8 mouse cellular contexts compared by ENCODE assay signal in the genomic region with DNA sequence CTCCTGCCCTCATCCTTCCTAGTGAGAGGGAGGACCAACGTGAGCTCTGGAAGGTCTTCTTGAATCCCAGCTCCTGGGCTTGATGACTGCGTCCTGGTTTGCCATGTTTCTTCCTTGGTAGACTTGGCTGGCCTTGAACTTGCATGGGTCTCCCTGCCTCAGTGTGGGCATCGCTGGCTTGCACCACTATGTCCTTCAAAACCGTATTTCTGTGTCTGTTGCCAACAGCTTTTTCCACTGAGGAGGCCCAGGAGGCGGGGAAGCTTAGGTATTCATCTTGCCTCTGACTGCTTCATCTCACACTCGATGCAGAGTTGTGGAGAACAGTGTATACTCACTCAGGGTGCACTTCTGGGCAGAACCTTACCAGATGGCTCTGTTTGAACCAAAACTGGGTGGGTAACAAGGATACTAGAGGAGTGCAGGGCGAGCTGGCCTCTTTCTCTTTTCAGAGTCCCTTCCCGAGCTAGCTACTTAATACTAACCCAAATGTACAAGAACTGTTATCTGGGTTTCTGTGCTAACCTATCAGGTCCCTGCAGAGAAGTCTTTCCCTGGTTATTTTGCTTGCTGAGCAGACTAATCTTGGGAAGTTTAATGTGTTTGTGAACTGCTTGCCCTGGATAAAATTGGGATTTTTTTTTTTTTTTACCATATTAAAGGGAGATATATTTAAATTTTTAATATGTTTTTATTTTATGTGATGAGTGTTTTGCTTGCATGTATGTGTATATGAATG. TPM values are rescaled to one million over a fixed set of nuclear protein-coding genes. Genes with fewer than 3 reads are reported as not detected.
A peak's percentile ranks its signal among the peaks of the same experiment; 100 is the strongest.
DNase-seq lines count a peak whose midpoint lies in the region; ATAC-seq and TF ChIP-seq lines count a peak whose summit lies in the region.

No protein-coding gene starts in this region.

- H3K36me3 ChIP-seq in heart, postnatal 0 days (replicated peaks; ENCODE audit: control insufficient read depth, insufficient read depth, low read length), result peaks cover 9% of the 10 kb centered on the region; the same call in 1 of the 2 replicates
- H3K36me3 ChIP-seq in liver, embryonic 11.5 days (ENCODE audit: control insufficient read depth, insufficient read depth, low read length), result peaks cover 9% of the 10 kb centered on the region; the same call in 1 of the 2 replicates

- H3K4me1 ChIP-seq in lung, adult 2 months (ENCODE audit: control insufficient read depth, insufficient read depth, low read length), result peaks cover 7% of the 10 kb centered on the region
- peaks cover 18% of the 10 kb centered on the region for H3K4me1 ChIP-seq in heart, postnatal 0 days (ENCODE audit: control insufficient read depth, insufficient read depth)
- peaks cover 10% of the 10 kb centered on the region; the same call in 1 of the 2 replicates for H3K4me1 ChIP-seq in liver, embryonic 11.5 days (replicated peaks; ENCODE audit: control insufficient read depth, insufficient read depth, low read length)

- no peaks in the 10 kb centered on the region for H3K9me3 ChIP-seq in heart, postnatal 0 days (replicated peaks; ENCODE audit: control insufficient read depth, low read length)
- H3K9me3 ChIP-seq in liver, embryonic 11.5 days (ENCODE audit: control insufficient read depth, low read length), result no peaks in the 10 kb centered on the region

- no peak for TF ChIP-seq POLR2A in lung, adult 2 months (IDR thresholded peaks at IDR 0.05; ENCODE audit: borderline replicate concordance, extremely low read depth, low read depth, low read length)

- no peak for DNase-seq in lung, adult 2 months
- no peak for DNase-seq in lung, postnatal 25 days (ENCODE audit: low spot score)
- DNase-seq in NIH3T3 (ENCODE audit: low read depth), result peak; percentile 55
- peak; percentile 34 for DNase-seq in embryo, embryonic 10.5 days (ENCODE audit: low spot score)
- peak; percentile 13 for DNase-seq in heart, postnatal 0 days (ENCODE audit: low spot score)
- DNase-seq in liver, embryonic 11.5 days (ENCODE audit: low spot score), result peak; percentile 49
- DNase-seq in ovary, postnatal 14 days (ENCODE audit: low spot score), result peak; percentile 5
- DNase-seq in left cerebral cortex, adult 11 months (ENCODE audit: low spot score), result no peak

- H3K27me3 ChIP-seq in heart, postnatal 0 days (ENCODE audit: control insufficient read depth, insufficient read depth, low read length), result no peaks in the 10 kb centered on the region
- no peaks in the 10 kb centered on the region for H3K27me3 ChIP-seq in liver, embryonic 11.5 days (replicated peaks; ENCODE audit: control insufficient read depth, insufficient read depth, low read length)

- no peak for TF ChIP-seq CTCF in lung, adult 2 months (IDR thresholded peaks at IDR 0.05; ENCODE audit: insufficient read depth, low read length)
- no peak for TF ChIP-seq CTCF in heart, postnatal 0 days (IDR thresholded peaks at IDR 0.05; ENCODE audit: low read depth)

- peak overlapping the region; percentile 96 for H3K4me3 ChIP-seq in lung, adult 2 months (replicated peaks; ENCODE audit: extremely low read depth, low read depth, low read length)
- peak overlapping the region; percentile 76 for H3K4me3 ChIP-seq in heart, postnatal 0 days (ENCODE audit: low read depth, low read length)
- peak overlapping the region; percentile 81 for H3K4me3 ChIP-seq in liver, embryonic 11.5 days (ENCODE audit: low read depth, low read length)

- H3K4me2 ChIP-seq in heart, postnatal 0 days (ENCODE audit: low read depth, low read length), result peak overlapping the region; percentile 83
- peak overlapping the region; percentile 95 for H3K4me2 ChIP-seq in liver, embryonic 11.5 days

- WGBS in lung, adult 2 months, result 18% methylated on average over 8 of the region's 8 CpGs
- WGBS in heart, postnatal 0 days, result 12% methylated on average over 8 of the region's 8 CpGs
- WGBS in liver, embryonic 11.5 days, result 15% methylated on average over 8 of the region's 8 CpGs

- ATAC-seq in heart, postnatal 0 days (ENCODE audit: insufficient read depth, low read depth), result no peak
- ATAC-seq in liver, embryonic 11.5 days (replicated peaks; ENCODE audit: low FRiP score), result peak; percentile 18; the same call in 1 of the 2 replicates

- TF ChIP-seq EP300 in heart, postnatal 0 days (IDR thresholded peaks at IDR 0.05; ENCODE audit: low read depth), result no peak

- H3K9ac ChIP-seq in heart, postnatal 0 days (replicated peaks; ENCODE audit: low read depth, low read length), result peak overlapping the region; percentile 72
- H3K9ac ChIP-seq in liver, embryonic 11.5 days (ENCODE audit: low read depth, low read length), result peak overlapping the region; percentile 85

- H3K27ac ChIP-seq in heart, postnatal 0 days (ENCODE audit: low read depth), result peak overlapping the region; percentile 81
- peak overlapping the region; percentile 72 for H3K27ac ChIP-seq in liver, embryonic 11.5 days (ENCODE audit: low read depth, low read length)

RNA-seq across cellular contexts. Expression of a gene that starts 1.0 kb away (rescaled TPM):
- 18.4 and 20.9 TPM in 2 replicates for polyA plus RNA-seq in lung, adult 2 months (2012; rRNA removed)
- total RNA-seq in heart, postnatal 0 days (2014; rRNA removed; ENCODE audit: low replicate concordance), result 13.3 and 21.0 TPM in 2 replicates
- 11.7 and 13.4 TPM in 2 replicates for polyA plus RNA-seq in heart, postnatal 0 days (2015; fragmentation: Nextera tagmentation; extraction: Ambion mirVana)
- 18.9 and 19.5 TPM in 2 replicates for polyA plus RNA-seq in liver, embryonic 11.5 days (2014; fragmentation: Nextera tagmentation; extraction: Ambion mirVana)

RNA-seq across cellular contexts. Expression of a gene that starts 6.0 kb away (rescaled TPM):
- polyA plus RNA-seq in lung, adult 2 months (2012; rRNA removed), result 4.7 and 7.2 TPM in 2 replicates
- total RNA-seq in heart, postnatal 0 days (2014; rRNA removed; ENCODE audit: low replicate concordance), result 6.2 and 11.1 TPM in 2 replicates
- polyA plus RNA-seq in heart, postnatal 0 days (2015; fragmentation: Nextera tagmentation; extraction: Ambion mirVana), result 12.5 and 13.9 TPM in 2 replicates
- polyA plus RNA-seq in liver, embryonic 11.5 days (2014; fragmentation: Nextera tagmentation; extraction: Ambion mirVana), result 29.1 and 30.4 TPM in 2 replicates

RNA-seq across cellular contexts. Expression of a gene that starts 27.2 kb away (rescaled TPM):
- not detected in 2 replicates for polyA plus RNA-seq in lung, adult 2 months (2012; rRNA removed)
- not detected in 2 replicates for total RNA-seq in heart, postnatal 0 days (2014; rRNA removed; ENCODE audit: low replicate concordance)
- polyA plus RNA-seq in heart, postnatal 0 days (2015; fragmentation: Nextera tagmentation; extraction: Ambion mirVana), result not detected in 2 replicates
- polyA plus RNA-seq in liver, embryonic 11.5 days (2014; fragmentation: Nextera tagmentation; extraction: Ambion mirVana), result not detected in 2 replicates

RNA-seq across cellular contexts. Expression of a gene that starts 46.3 kb away (rescaled TPM):
- polyA plus RNA-seq in lung, adult 2 months (2012; rRNA removed), result 63.3 TPM in 2 replicates
- not detected in 2 replicates for total RNA-seq in heart, postnatal 0 days (2014; rRNA removed; ENCODE audit: low replicate concordance)
- polyA plus RNA-seq in heart, postnatal 0 days (2015; fragmentation: Nextera tagmentation; extraction: Ambion mirVana), result 0.08 and 0.11 TPM in 2 replicates
- polyA plus RNA-seq in liver, embryonic 11.5 days (2014; fragmentation: Nextera tagmentation; extraction: Ambion mirVana), result 6.8 and 8.0 TPM in 2 replicates

Comparison
In these comparisons a context has a peak if more than half of its experiments do, and no peak if none do; other contexts are left out.
1. DNase-seq: peak in NIH3T3 (single experiment), embryo, embryonic 10.5 days (single experiment), heart, postnatal 0 days (single experiment), liver, embryonic 11.5 days (single experiment) and ovary, postnatal 14 days (single experiment); none in lung, adult 2 months (single experiment), lung, postnatal 25 days (single experiment) and left cerebral cortex, adult 11 months (single experiment).
2. Peak in every context shown above with its lines, with median percentiles within 50 percentile points of each other: H3K4me3 ChIP-seq.